Mouse (Mus musculus) liver, embryonic 14 days (tissue): ENCODE measurements around the gene Exoc3l2. TPM values are rescaled to one million over a fixed set of nuclear protein-coding genes. Genes with fewer than 3 reads are reported as not detected.

Experiments used
- polyA plus RNA-seq: library from polyadenylated mRNA; depleted of rRNA; stranded (reverse); fragments of >200 nt; gene quantifications from 2 replicates; pipeline ENCODE4 v1.2.3, GENCODE M21; 2012; rRNA removed

Gene Exoc3l2
- 1.7 and 1.9 TPM in 2 replicates for polyA plus RNA-seq

GRCm38 (mm10) chr7:19462884-19463381 is at the start of gene Exoc3l2:
Gene Exoc3l2 (plus strand): TSS chr7:19463331.

GRCm38 (mm10) chr7:19458591-19459111 is 4.5 kb upstream of the Exoc3l2 start, which contains the start of gene Mark4:
Gene Mark4 (minus strand): TSS chr7:19458821.

GRCm38 (mm10) chr7:19508150-19508923 is 45.2 kb downstream of the Exoc3l2 start, which contains the start of the genes Bloc1s3 and Trappc6a:
Gene Bloc1s3 (minus strand): TSS chr7:19508367.
Gene Trappc6a (plus strand): TSS chr7:19508395.

GRCm38 (mm10) chr7:19517652-19518365 is 54.7 kb downstream of the Exoc3l2 start, which contains the start of gene Nkpd1:
Gene Nkpd1 (plus strand): TSS chr7:19517838.

Other genes with a start within 250 kb of the Exoc3l2 start
- 8.3 and 8.6 TPM in 2 replicates for gene Opa3, start 235.0 kb upstream of the Exoc3l2 start, polyA plus RNA-seq
- gene Vasp, start 191.5 kb upstream of the Exoc3l2 start, polyA plus RNA-seq, result 35.5 and 39.5 TPM in 2 replicates
- 0.03 TPM in 1 of 2 replicates, not detected in the other for gene Ppm1n, start 183.3 kb upstream of the Exoc3l2 start, polyA plus RNA-seq
- 2.9 and 3.9 TPM in 2 replicates for gene Rtn2, start 180.7 kb upstream of the Exoc3l2 start, polyA plus RNA-seq
- 0.06 and 0.07 TPM in 2 replicates for gene Fosb, start 153.3 kb upstream of the Exoc3l2 start, polyA plus RNA-seq
- 8.6 and 9.6 TPM in 2 replicates for gene Ercc1, start 118.6 kb upstream of the Exoc3l2 start, polyA plus RNA-seq
- 7.3 and 7.5 TPM in 2 replicates for gene Cd3eap, start 103.8 kb upstream of the Exoc3l2 start, polyA plus RNA-seq
- 1.7 and 1.9 TPM in 2 replicates for gene Ppp1r13l, start 103.6 kb upstream of the Exoc3l2 start, polyA plus RNA-seq
- 9.9 and 11.5 TPM in 2 replicates for gene Ercc2, start 81.3 kb upstream of the Exoc3l2 start, polyA plus RNA-seq
- gene Klc3, start 59.2 kb upstream of the Exoc3l2 start, polyA plus RNA-seq, result 0.16 and 0.23 TPM in 2 replicates
- 0.14 and 5.3 TPM in 2 replicates for gene Ckm, start 58.6 kb upstream of the Exoc3l2 start, polyA plus RNA-seq
- 2.2 and 2.6 TPM in 2 replicates for gene Mark4, start 4.5 kb upstream of the Exoc3l2 start, polyA plus RNA-seq
- 1.8 and 2.1 TPM in 2 replicates for gene Bloc1s3, start 45.0 kb downstream of the Exoc3l2 start, polyA plus RNA-seq
- gene Trappc6a, start 45.1 kb downstream of the Exoc3l2 start, polyA plus RNA-seq, result 19.8 and 25.1 TPM in 2 replicates
- gene Nkpd1, start 54.5 kb downstream of the Exoc3l2 start, polyA plus RNA-seq, result 0.03 TPM in 2 replicates
- 17.7 and 19.6 TPM in 2 replicates for gene Ppp1r37, start 99.7 kb downstream of the Exoc3l2 start, polyA plus RNA-seq
- 0.66 and 0.83 TPM in 2 replicates for gene Zfp296, start 114.0 kb downstream of the Exoc3l2 start, polyA plus RNA-seq
- gene Gemin7, start 114.3 kb downstream of the Exoc3l2 start, polyA plus RNA-seq, result 29.5 and 35.4 TPM in 2 replicates
- gene Clasrp, start 141.2 kb downstream of the Exoc3l2 start, polyA plus RNA-seq, result 19.1 and 20.8 TPM in 2 replicates
- 1.3 and 1.5 TPM in 2 replicates for gene Relb, start 166.1 kb downstream of the Exoc3l2 start, polyA plus RNA-seq
- gene Clptm1, start 201.7 kb downstream of the Exoc3l2 start, polyA plus RNA-seq, result 19.1 and 22.8 TPM in 2 replicates
- 439 and 482 TPM in 2 replicates for gene Apoc2, start 214.6 kb downstream of the Exoc3l2 start, polyA plus RNA-seq
- 2.8 and 3.9 TPM in 2 replicates for gene Gm44805, start 218.1 kb downstream of the Exoc3l2 start, polyA plus RNA-seq
- 77.5 and 93.8 TPM in 2 replicates for gene Apoc4, start 218.1 kb downstream of the Exoc3l2 start, polyA plus RNA-seq
- gene Apoc1, start 229.3 kb downstream of the Exoc3l2 start, polyA plus RNA-seq, result 191 and 192 TPM in 2 replicates
- gene Apoe, start 235.9 kb downstream of the Exoc3l2 start, polyA plus RNA-seq, result 2,192 and 2,254 TPM in 2 replicates